17 mouse cellular contexts compared by ENCODE assay signal in genomic region chr12:75658403-75658802, GRCm38 (mm10). TPM values are rescaled to one million over a fixed set of nuclear protein-coding genes. Genes with fewer than 3 reads are reported as not detected.
A peak's percentile ranks its signal among the peaks of the same experiment; 100 is the strongest.
DNase-seq lines count a peak whose midpoint lies in the region; ATAC-seq and TF ChIP-seq lines count a peak whose summit lies in the region.
"Had no signal": no experiment of that assay in that cellular context is flagged by ENCODE, and none has a peak within 500 bp of the region (broad histone marks: within the 10 kb centered on the region; RNA-seq: fewer than 3 reads in every experiment).

No protein-coding gene starts in this region.

- no peak for DNase-seq in ES-E14 (ENCODE audit: low read depth, low spot score)
- DNase-seq in MEL (ENCODE audit: low read depth, low spot score), result peak; percentile 84
- DNase-seq in embryo, embryonic 10.5 days (ENCODE audit: low spot score), result no peak
- DNase-seq in cerebellum, adult 9-11 months, result no peak
- DNase-seq in gastrocnemius, postnatal 36 days, result no peak
- DNase-seq: adrenal gland, adult 8-10 months; cerebellum, adult 11 months; cerebellum, postnatal 25 days; gastrocnemius, postnatal 14 days; kidney, adult 2 months; kidney, postnatal 10 days; thymus, postnatal 14 days had no signal

- no peaks in the 10 kb centered on the region for H3K79me2 ChIP-seq in MEL (ENCODE audit: control insufficient read depth, insufficient read depth, low read length, poor library complexity)

- H3K4me3 ChIP-seq in ES-E14 (ENCODE audit: insufficient read depth in 1 of 2, low read depth in 1 of 2, low read length in 2 of 2, poor library complexity in 1 of 2, severe bottlenecking in 1 of 2), result no peak overlapping the region
- H3K4me3 ChIP-seq in MEL (ENCODE audit: control insufficient read depth in 1 of 2, insufficient read depth in 1 of 2, low read depth in 2 of 2, low read length in 2 of 2), result no peak overlapping the region; a peak in 1 of 4 replicates
- H3K4me3 ChIP-seq: hindbrain, embryonic 13.5 days; midbrain, embryonic 13.5 days had no signal

- H3K36me3 ChIP-seq in ES-E14 (ENCODE audit: control insufficient read depth, insufficient read depth, low read length, poor library complexity, severe bottlenecking) (no peaks in the 10 kb centered on the region), MEL (ENCODE audit: control insufficient read depth in 1 of 2, insufficient read depth in 2 of 2, low read length in 2 of 2) (peaks cover 0 to 16% of the 10 kb centered on the region in 2 experiments; a peak in 2 of 4 replicates)
- H3K36me3 ChIP-seq: hindbrain, embryonic 13.5 days; midbrain, embryonic 13.5 days had no signal

- no peaks in the 10 kb centered on the region for H3K9me3 ChIP-seq in ES-E14 (ENCODE audit: control insufficient read depth, insufficient read depth, low read depth, low read length)
- no peaks in the 10 kb centered on the region for H3K9me3 ChIP-seq in MEL (replicated peaks; ENCODE audit: insufficient read depth, low read length)
- H3K9me3 ChIP-seq: hindbrain, embryonic 13.5 days; midbrain, embryonic 13.5 days had no signal

- H3K27ac ChIP-seq in ES-E14 (ENCODE audit: insufficient read depth, low read depth, low read length, poor library complexity, severe bottlenecking) (no peak overlapping the region), MEL (ENCODE audit: control insufficient read depth, low read depth, low read length) (0 out of 2 replicates have a peak overlapping the region, but pooled peaks have one; percentile 37)
- H3K27ac ChIP-seq: hindbrain, embryonic 13.5 days; midbrain, embryonic 13.5 days had no signal

- peak in 1 of 2 experiments; percentile 20; a peak in 1 of 4 replicates for TF ChIP-seq POLR2A in MEL (IDR thresholded peaks at IDR 0.05; ENCODE audit: control insufficient read depth in 1 of 2, insufficient read depth in 1 of 2, low read depth in 1 of 2, low read length in 2 of 2, poor library complexity in 1 of 2)

- TF ChIP-seq EP300 in MEL (IDR thresholded peaks at IDR 0.05; ENCODE audit: low read depth in 1 of 2, low read length in 2 of 2), result peak; percentile 49 to 58; a peak in 2 of 4 replicates

- peak; percentile 72 for ATAC-seq in granulocyte monocyte progenitor cell, adult 5-6 weeks (replicated peaks; ENCODE audit: poor library complexity, severe bottlenecking)
- peak; percentile 83 for ATAC-seq in megakaryocyte progenitor cell, adult 5-6 weeks (replicated peaks; ENCODE audit: poor library complexity)
- ATAC-seq: inflammation-experienced regulatory T-cells, adult 6 months; midbrain, embryonic 13.5 days had no signal

- intact Hi-C loops in gastrocnemius, postnatal 36 days (cut with DNase I), result no loop called here

- no peak for TF ChIP-seq CTCF in MEL (IDR thresholded peaks at IDR 0.05 in 2 of 3, conservative IDR thresholded peaks at IDR 0.05 in 1 of 3; ENCODE audit: control insufficient read depth in 1 of 3, insufficient read depth in 1 of 3, low read depth in 2 of 3, low read length in 3 of 3, poor library complexity in 1 of 3, severe bottlenecking in 1 of 3)

- H3K4me1 ChIP-seq in ES-E14 (ENCODE audit: control insufficient read depth in 2 of 2, insufficient read depth in 2 of 2, low read length in 2 of 2, poor library complexity in 1 of 2), result no peaks in the 10 kb centered on the region; a peak in 1 of 4 replicates
- peaks cover 5 to 12% of the 10 kb centered on the region in 2 experiments; a peak in 3 of 4 replicates for H3K4me1 ChIP-seq in MEL (ENCODE audit: control insufficient read depth in 1 of 2, insufficient read depth in 2 of 2, low read length in 2 of 2)
- H3K4me1 ChIP-seq: hindbrain, embryonic 13.5 days; midbrain, embryonic 13.5 days had no signal

- in situ Hi-C loops in ES-E14 (cut with MboI; ENCODE audit: low sequenced_read_pairs in 2 of 2, unreplicated experiment in 2 of 2), result no loop called here

- H3K9ac ChIP-seq in ES-E14 (ENCODE audit: insufficient read depth, low read depth, low read length, poor library complexity, severe bottlenecking) (no peak overlapping the region), MEL (ENCODE audit: control insufficient read depth, low read depth, low read length, poor library complexity, severe bottlenecking) (no peak overlapping the region; the same call in 1 of the 2 replicates)
- H3K9ac ChIP-seq: hindbrain, embryonic 13.5 days; midbrain, embryonic 13.5 days had no signal

- no peaks in the 10 kb centered on the region for H3K27me3 ChIP-seq in MEL (ENCODE audit: control insufficient read depth in 1 of 2, insufficient read depth in 2 of 2, low read length in 2 of 2)
- H3K27me3 ChIP-seq: hindbrain, embryonic 13.5 days; midbrain, embryonic 13.5 days had no signal

- TF ChIP-seq RAD21 in MEL (IDR thresholded peaks at IDR 0.05; ENCODE audit: low read depth, low read length), result no peak

TF ChIP-seq in ES-E14, 5 proteins besides CTCF, POLR2A, EP300 and RAD21:
- TF ChIP-seq CHD2 (IDR thresholded peaks at IDR 0.05; ENCODE audit: low read depth, low read length) (no peak), ZNF384 (IDR thresholded peaks at IDR 0.05; ENCODE audit: low read depth, low read length) (0 out of 2 replicates have a peak, but pooled peaks have one; percentile 13)
TF ChIP-seq in ES-E14: peak in this region for 1.

TF ChIP-seq in MEL, 35 proteins besides CTCF, POLR2A, EP300 and RAD21:
- peak; percentile 67 for TF ChIP-seq GATA1 (IDR thresholded peaks at IDR 0.05; ENCODE audit: low read depth, low read length)
- TF ChIP-seq SIN3A (IDR thresholded peaks at IDR 0.05; ENCODE audit: low read length), result no peak
- TF ChIP-seq TAL1 (IDR thresholded peaks at IDR 0.05; ENCODE audit: low read length), result peak; percentile 51
- peak; percentile 67 for TF ChIP-seq ZNF384 (IDR thresholded peaks at IDR 0.05; ENCODE audit: low read depth, low read length)
- peak; percentile 16; the same call in 1 of the 2 replicates for TF ChIP-seq ETS1 (IDR thresholded peaks at IDR 0.05; ENCODE audit: low read depth, low read length)

RNA-seq across cellular contexts. Expression of gene Wdr89, which starts 10.9 kb away (rescaled TPM):
- 24.8 and 29.8 TPM in 2 replicates for total RNA-seq in ES-E14 (2012; rRNA removed)
- total RNA-seq in MEL (2012; rRNA removed), result 18.5 and 31.2 TPM in 2 replicates
- polyA plus RNA-seq in MEL (2012; ENCODE audit: insufficient read depth in 1 of 2, insufficient read length in 2 of 2, low read depth in 1 of 2, low replicate concordance in 2 of 2, missing spikeins in 1 of 2), result 10 to 100 TPM; 10.2 to 57.8 TPM
- total RNA-seq in granulocyte monocyte progenitor cell, adult 5-6 weeks (2014; fragmentation: Nextera tagmentation), result 12.7 and 16.5 TPM in 2 replicates
- 22.5 and 38.8 TPM in 2 replicates for total RNA-seq in granulocyte monocyte progenitor cell, adult 5-6 weeks (2017)
- total RNA-seq in megakaryocyte progenitor cell, adult 5-6 weeks (2015), result 17.0 and 20.6 TPM in 2 replicates
- total RNA-seq in megakaryocyte progenitor cell, adult 5-6 weeks (2017), result 17.4 and 17.5 TPM in 2 replicates
- total RNA-seq in gastrocnemius, postnatal 36 days (2021), result 1 to 10 TPM; 1.6 to 2.0 TPM
